Mouse (Mus musculus): ENCODE data around the gene Fto. TPM values are rescaled to one million over a fixed set of nuclear protein-coding genes. Genes with fewer than 3 reads are reported as not detected.

The Fto gene
- total RNA-seq, 2 experiments from 2014 or later = 122 to 128 TPM

GRCm38 (mm10) chr8:91474731-91475279 is 161.5 kb downstream of the Fto start:
- DNase-seq (ENCODE audit: extremely low spot score in 1 of 2, low spot score in 2 of 2) = no peak
- intact Hi-C loops (cut with DNase I) = no loop called here

- DNase-seq (ENCODE audit: extremely low spot score in 1 of 2, low spot score in 2 of 2) = no peak
These were observed 163.7 kb downstream of the Fto start for GRCm38 (mm10) chr8:91476988-91477387.

GRCm38 (mm10) chr8:91477471-91477870 is 164.1 kb downstream of the Fto start:
- intact Hi-C loops (cut with DNase I) = no loop called here
- DNase-seq (ENCODE audit: extremely low spot score in 1 of 2, low spot score in 2 of 2) = no peak

More at GRCm38 (mm10) chr8:91476988-91477387, 163.7 kb downstream of the Fto start:
- intact Hi-C loops (cut with DNase I) = no loop called here

GRCm38 (mm10) chr8:91482511-91482910 is 169.2 kb downstream of the Fto start:
- intact Hi-C loops (cut with DNase I) = no loop called here
- no peak for DNase-seq (ENCODE audit: extremely low spot score in 1 of 2, low spot score in 2 of 2)

- intact Hi-C loops (cut with DNase I) = no loop called here
- DNase-seq (ENCODE audit: extremely low spot score in 1 of 2, low spot score in 2 of 2) = no peak
These were observed 173.1 kb downstream of the Fto start for GRCm38 (mm10) chr8:91486394-91486793.

GRCm38 (mm10) chr8:91487456-91487855 is 174.1 kb downstream of the Fto start:
- intact Hi-C loops (cut with DNase I) = no loop called here
- no peak for DNase-seq (ENCODE audit: extremely low spot score in 1 of 2, low spot score in 2 of 2)

- intact Hi-C loops (cut with DNase I) = no loop called here
- peak; percentile 58 to 67 for DNase-seq (ENCODE audit: extremely low spot score in 1 of 2, low spot score in 2 of 2)
These were observed 174.9 kb downstream of the Fto start for GRCm38 (mm10) chr8:91488086-91488783.

- intact Hi-C loops (cut with DNase I) = no loop called here
- no peak for DNase-seq (ENCODE audit: extremely low spot score in 1 of 2, low spot score in 2 of 2)
These were observed 175.6 kb downstream of the Fto start for GRCm38 (mm10) chr8:91488784-91489450.

GRCm38 (mm10) chr8:91490065-91490464 is 176.7 kb downstream of the Fto start:
- intact Hi-C loops (cut with DNase I) = no loop called here
- no peak for DNase-seq (ENCODE audit: extremely low spot score in 1 of 2, low spot score in 2 of 2)

- intact Hi-C loops (cut with DNase I) = no loop called here
- no peak for DNase-seq (ENCODE audit: extremely low spot score in 1 of 2, low spot score in 2 of 2)
These were observed 180.0 kb downstream of the Fto start for GRCm38 (mm10) chr8:91493373-91493772.

GRCm38 (mm10) chr8:91494501-91495259 is 181.4 kb downstream of the Fto start:
- no peak for DNase-seq (ENCODE audit: extremely low spot score in 1 of 2, low spot score in 2 of 2)

GRCm38 (mm10) chr8:91495260-91495601 is 181.9 kb downstream of the Fto start:
- intact Hi-C loops (cut with DNase I) = no loop called here
- no peak for DNase-seq (ENCODE audit: extremely low spot score in 1 of 2, low spot score in 2 of 2)

More at GRCm38 (mm10) chr8:91494501-91495259, 181.4 kb downstream of the Fto start:
- intact Hi-C loops (cut with DNase I) = no loop called here

- intact Hi-C loops (cut with DNase I) = no loop called here
- no peak for DNase-seq (ENCODE audit: extremely low spot score in 1 of 2, low spot score in 2 of 2)
These were observed 182.7 kb downstream of the Fto start for GRCm38 (mm10) chr8:91496000-91496399.

GRCm38 (mm10) chr8:91496936-91497335 is 183.6 kb downstream of the Fto start:
- intact Hi-C loops (cut with DNase I) = no loop called here
- DNase-seq (ENCODE audit: extremely low spot score in 1 of 2, low spot score in 2 of 2) = no peak

- intact Hi-C loops (cut with DNase I) = no loop called here
- DNase-seq (ENCODE audit: extremely low spot score in 1 of 2, low spot score in 2 of 2) = no peak
These were observed 185.3 kb downstream of the Fto start for GRCm38 (mm10) chr8:91498611-91499010.

- intact Hi-C loops (cut with DNase I) = no loop called here
- DNase-seq (ENCODE audit: extremely low spot score in 1 of 2, low spot score in 2 of 2) = no peak
These were observed 186.0 kb downstream of the Fto start for GRCm38 (mm10) chr8:91499303-91499702.

GRCm38 (mm10) chr8:91501960-91502600 is 188.8 kb downstream of the Fto start:
- intact Hi-C loops (cut with DNase I) = no loop called here
- no peak for DNase-seq (ENCODE audit: extremely low spot score in 1 of 2, low spot score in 2 of 2)

GRCm38 (mm10) chr8:91502791-91503190 is 189.5 kb downstream of the Fto start:
- no peak for DNase-seq (ENCODE audit: extremely low spot score in 1 of 2, low spot score in 2 of 2)
- intact Hi-C loops (cut with DNase I) = no loop called here

GRCm38 (mm10) chr8:91504360-91504759 is 191.0 kb downstream of the Fto start:
- DNase-seq (ENCODE audit: extremely low spot score in 1 of 2, low spot score in 2 of 2) = no peak
- intact Hi-C loops (cut with DNase I) = no loop called here

Data from left cerebral cortex, postnatal 10 days (tissue).